ENCODE assay signal across 23 mouse cellular contexts in the genomic region with DNA sequence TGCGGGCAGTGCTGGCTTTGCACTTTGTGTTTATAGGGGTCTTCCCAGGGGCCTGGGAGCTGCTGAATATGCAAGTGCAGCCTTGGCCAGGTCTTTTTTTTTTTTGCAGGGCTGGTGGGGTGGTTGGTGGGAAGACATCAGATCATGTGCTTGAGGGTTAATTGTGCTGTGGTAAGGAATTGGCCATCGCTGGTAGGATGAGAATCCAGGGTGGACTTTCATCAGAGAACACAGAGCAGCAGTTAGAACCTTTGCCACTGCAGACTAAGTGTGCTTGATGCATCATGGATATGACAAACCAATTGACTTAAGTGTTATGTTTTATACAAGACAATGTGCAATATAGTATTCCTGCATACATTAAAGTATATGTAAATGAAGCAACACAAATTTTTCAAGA. TPM values are rescaled to one million over a fixed set of nuclear protein-coding genes. Genes with fewer than 3 reads are reported as not detected.
DNase-seq lines count a peak whose midpoint lies in the region; ATAC-seq and TF ChIP-seq lines count a peak whose summit lies in the region.
"Had no signal": no experiment of that assay in that cellular context is flagged by ENCODE, and none has a peak within 500 bp of the region (broad histone marks: within the 10 kb centered on the region; RNA-seq: fewer than 3 reads in every experiment).

No protein-coding gene starts in this region.

- peak; percentile 71 for DNase-seq in kidney, adult 2 months
- no peak for DNase-seq in kidney, adult 18-20 months
- DNase-seq in kidney, postnatal 14 days, result peak; percentile 21
- peak; percentile 32 to 64 for DNase-seq in kidney, postnatal 36 days
- DNase-seq: adrenal gland, adult 8-10 months; adrenal gland, postnatal 36 days; cerebellum, adult 18-20 months; cerebellum, adult 9-10 months; cerebellum, postnatal 14 days; gastrocnemius, postnatal 10 days; gastrocnemius, postnatal 36 days; heart, adult 2 months; heart, postnatal 14 days; heart, postnatal 4 days had no signal

- H3K9me3 ChIP-seq in kidney, embryonic 15.5 days (replicated peaks), result no peaks in the 10 kb centered on the region
- H3K9me3 ChIP-seq: forebrain, embryonic 10.5 days; forebrain, embryonic 13.5 days; heart, embryonic 10.5 days; heart, embryonic 13.5 days had no signal

- TF ChIP-seq POLR2A in kidney, adult 2 months (IDR thresholded peaks at IDR 0.05; ENCODE audit: low read depth, low read length), result no peak
- no peak for TF ChIP-seq POLR2A in small intestine, adult 2 months (IDR thresholded peaks at IDR 0.05; ENCODE audit: low read depth, low read length)

- 71% methylated on average over 2 of the region's 2 CpGs for WGBS in kidney, adult 2 months
- 83% methylated on average over 2 of the region's 2 CpGs for WGBS in kidney, embryonic 15.5 days
- WGBS in small intestine, adult 2 months, result 76% methylated on average over 2 of the region's 2 CpGs

- no peaks in the 10 kb centered on the region for H3K36me3 ChIP-seq in kidney, adult 2 months (ENCODE audit: control insufficient read depth, insufficient read depth, low read length)
- no peaks in the 10 kb centered on the region for H3K36me3 ChIP-seq in kidney, embryonic 15.5 days
- H3K36me3 ChIP-seq in small intestine, adult 2 months (ENCODE audit: control insufficient read depth, insufficient read depth, low read length), result no peaks in the 10 kb centered on the region
- H3K36me3 ChIP-seq: forebrain, embryonic 10.5 days; heart, embryonic 10.5 days; heart, embryonic 13.5 days had no signal

- no peak for ATAC-seq in kidney, embryonic 15.5 days (replicated peaks; ENCODE audit: low FRiP score)
- ATAC-seq: CD4-positive, CD25-positive, alpha-beta regulatory T cell, adult 4 months; forebrain, embryonic 13.5 days; forebrain, embryonic 16.5 days had no signal

- no peak for TF ChIP-seq CTCF in kidney, adult 2 months (conservative IDR thresholded peaks at IDR 0.05; ENCODE audit: insufficient read depth, insufficient read length, low read depth, low read length)
- TF ChIP-seq CTCF in small intestine, adult 2 months (IDR thresholded peaks at IDR 0.05; ENCODE audit: extremely low read depth, insufficient read length, insufficient replicate concordance, low read depth, low read length), result no peak

- H3K9ac ChIP-seq in kidney, embryonic 15.5 days, result no peak overlapping the region
- H3K9ac ChIP-seq: forebrain, embryonic 13.5 days; heart, embryonic 13.5 days; hindbrain, embryonic 14.5 days had no signal

- no peak overlapping the region for H3K27ac ChIP-seq in kidney, adult 2 months (ENCODE audit: insufficient read depth, low read depth, low read length)
- H3K27ac ChIP-seq in kidney, embryonic 15.5 days, result no peak overlapping the region
- H3K27ac ChIP-seq in small intestine, adult 2 months (ENCODE audit: insufficient read depth, low read depth, low read length), result 0 out of 2 replicates have a peak overlapping the region, but pooled peaks have one; percentile 10
- H3K27ac ChIP-seq: forebrain, embryonic 10.5 days; forebrain, embryonic 13.5 days; heart, adult 2 months; heart, embryonic 10.5 days; heart, embryonic 13.5 days; hindbrain, embryonic 14.5 days had no signal

- H3K27me3 ChIP-seq in kidney, adult 2 months (replicated peaks; ENCODE audit: control insufficient read depth, insufficient read depth, low read length), result no peaks in the 10 kb centered on the region
- no peaks in the 10 kb centered on the region for H3K27me3 ChIP-seq in kidney, embryonic 15.5 days
- no peaks in the 10 kb centered on the region for H3K27me3 ChIP-seq in small intestine, adult 2 months (ENCODE audit: control insufficient read depth, insufficient read depth, low read length)
- H3K27me3 ChIP-seq: forebrain, embryonic 13.5 days; heart, embryonic 13.5 days had no signal

- peaks cover 6% of the 10 kb centered on the region for H3K4me1 ChIP-seq in kidney, adult 2 months (ENCODE audit: control insufficient read depth, insufficient read depth, low read length)
- H3K4me1 ChIP-seq in kidney, embryonic 15.5 days, result peaks cover 34% of the 10 kb centered on the region
- peaks cover 10% of the 10 kb centered on the region; the same call in 1 of the 2 replicates for H3K4me1 ChIP-seq in small intestine, adult 2 months (ENCODE audit: control insufficient read depth, insufficient read depth, insufficient read length, low read length)

- H3K4me3 ChIP-seq in kidney, adult 2 months (ENCODE audit: insufficient read depth, low read depth, low read length), result no peak overlapping the region
- H3K4me3 ChIP-seq in kidney, embryonic 15.5 days (replicated peaks), result no peak overlapping the region
- no peak overlapping the region for H3K4me3 ChIP-seq in small intestine, adult 2 months (ENCODE audit: low read depth, low read length)
- H3K4me3 ChIP-seq: forebrain, embryonic 10.5 days; forebrain, embryonic 13.5 days; heart, adult 2 months; heart, embryonic 10.5 days; heart, embryonic 13.5 days had no signal

- H3K4me2 ChIP-seq in kidney, embryonic 15.5 days, result no peak overlapping the region
- H3K4me2 ChIP-seq: forebrain, embryonic 13.5 days; heart, embryonic 13.5 days; hindbrain, embryonic 14.5 days had no signal

RNA-seq across cellular contexts. Expression of gene Pcbd1, which starts 3.8 kb away (rescaled TPM):
- polyA plus RNA-seq in kidney, adult 2 months (2012; rRNA removed), result 392 and 452 TPM in 2 replicates
- polyA plus RNA-seq in kidney, embryonic 15.5 days (2015; fragmentation: Nextera tagmentation; extraction: Ambion mirVana), result 144 and 153 TPM in 2 replicates
- 14.7 and 21.0 TPM in 2 replicates for polyA plus RNA-seq in small intestine, adult 2 months (2012; rRNA removed)
